ENCODE assay signal across 31 mouse cellular contexts in the genomic region with DNA sequence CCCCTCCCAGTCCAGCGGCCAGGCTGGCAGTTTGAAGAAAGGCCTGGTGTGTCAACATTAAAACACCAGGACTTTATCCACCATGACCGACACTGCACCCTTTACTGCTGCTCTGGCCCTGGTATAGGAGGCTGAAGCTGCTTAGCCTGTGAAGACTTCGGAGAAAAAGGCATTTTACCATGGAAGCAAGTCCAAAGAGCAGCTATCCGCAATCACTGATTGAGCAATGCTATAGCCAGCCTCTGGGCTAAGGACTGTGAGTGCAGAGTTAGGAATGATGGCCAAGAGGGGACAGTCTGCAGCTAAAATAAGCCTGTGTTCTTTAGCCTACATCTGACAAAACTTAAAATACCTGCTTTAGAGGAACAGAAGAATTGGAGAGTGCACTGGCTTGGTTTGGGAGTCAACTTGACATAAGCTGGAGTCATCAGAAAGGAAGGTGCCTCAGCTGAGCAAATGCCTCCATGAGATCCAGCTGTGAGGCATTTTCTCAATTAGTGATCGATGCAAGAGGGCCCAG. TPM values are rescaled to one million over a fixed set of nuclear protein-coding genes. Genes with fewer than 3 reads are reported as not detected.
DNase-seq lines count a peak whose midpoint lies in the region; ATAC-seq and TF ChIP-seq lines count a peak whose summit lies in the region.
"Not testable (repeated sequence)": the region's sequence is repeated elsewhere in the genome, so short reads cannot be mapped to it uniquely, and the experiment has no call there.
"Had no signal": no experiment of that assay in that cellular context is flagged by ENCODE, and none has a peak within 500 bp of the region (broad histone marks: within the 10 kb centered on the region; RNA-seq: fewer than 3 reads in every experiment).

No protein-coding gene starts in this region.

- not testable (repeated sequence) for H3K36me3 ChIP-seq in heart, adult 2 months (ENCODE audit: control insufficient read depth, insufficient read depth, low read length); heart, embryonic 13.5 days; intestine, embryonic 15.5 days; liver, adult 2 months (ENCODE audit: control insufficient read depth, insufficient read depth, low read length); liver, embryonic 16.5 days (ENCODE audit: control insufficient read depth, insufficient read depth)

- H3K9ac ChIP-seq in heart, adult 2 months (ENCODE audit: low read depth, low read length) = peak overlapping the region; percentile 51
- H3K9ac ChIP-seq in heart, embryonic 13.5 days = peak overlapping the region; percentile 62
- H3K9ac ChIP-seq in intestine, embryonic 15.5 days; liver, adult 2 months (ENCODE audit: low read depth, low read length); liver, embryonic 16.5 days (ENCODE audit: low read depth, low read length): not testable (repeated sequence)

- ATAC-seq in heart, embryonic 13.5 days (ENCODE audit: extremely low read depth, insufficient number of reproducible peaks, low FRiP score, low TSS enrichment) = not testable (repeated sequence)
- ATAC-seq in intestine, embryonic 15.5 days = peak; percentile 78
- ATAC-seq in liver, embryonic 16.5 days (ENCODE audit: low read depth) = peak; percentile 72

- intact Hi-C loops in heart, adult 2 months (cut with DNase I) = not testable (repeated sequence)

- TF ChIP-seq EP300 in heart, adult 2 months (IDR thresholded peaks at IDR 0.05; ENCODE audit: insufficient read depth, low read depth, low read length) = not testable (repeated sequence)

- not testable (repeated sequence) for H3K27me3 ChIP-seq in heart, adult 2 months (ENCODE audit: control insufficient read depth, insufficient read depth, low read length); heart, embryonic 13.5 days (replicated peaks); intestine, embryonic 15.5 days (replicated peaks); liver, adult 2 months (ENCODE audit: control insufficient read depth, insufficient read depth, low read length); liver, embryonic 16.5 days (ENCODE audit: control insufficient read depth, insufficient read depth, low read depth, low read length)

- H3K4me2 ChIP-seq in heart, embryonic 13.5 days = peak overlapping the region; percentile 59; the same call in 1 of the 2 replicates
- H3K4me2 ChIP-seq in intestine, embryonic 15.5 days (replicated peaks); liver, embryonic 16.5 days (ENCODE audit: low read depth, low read length): not testable (repeated sequence)

- not testable (repeated sequence) for TF ChIP-seq POLR2A in heart, adult 2 months (IDR thresholded peaks at IDR 0.05; ENCODE audit: insufficient read depth, low read depth, low read length); liver, adult 2 months (IDR thresholded peaks at IDR 0.05; ENCODE audit: extremely low read depth, insufficient read depth, low read length)

- peak overlapping the region; percentile 81 for H3K27ac ChIP-seq in heart, adult 2 months
- peak overlapping the region; percentile 88 for H3K27ac ChIP-seq in heart, embryonic 13.5 days (replicated peaks)
- not testable (repeated sequence) for H3K27ac ChIP-seq in intestine, embryonic 15.5 days; liver, adult 2 months (replicated peaks; ENCODE audit: insufficient read depth, low read depth, low read length); liver, embryonic 16.5 days (ENCODE audit: low read length)

- not testable (repeated sequence) for H3K79me2 ChIP-seq in heart, adult 2 months (replicated peaks; ENCODE audit: control insufficient read depth, insufficient read depth, low read length); liver, adult 2 months (ENCODE audit: control insufficient read depth, insufficient read depth, low read length)

- TF ChIP-seq CTCF in heart, adult 2 months (IDR thresholded peaks at IDR 0.05); liver, adult 2 months (IDR thresholded peaks at IDR 0.05; ENCODE audit: low read depth, low read length): not testable (repeated sequence)

- H3K4me1 ChIP-seq in heart, adult 2 months (ENCODE audit: control insufficient read depth, insufficient read depth, low read length); intestine, embryonic 15.5 days (replicated peaks); liver, adult 2 months (ENCODE audit: control insufficient read depth, insufficient read depth, low read length); liver, embryonic 16.5 days (ENCODE audit: control insufficient read depth, low read depth, low read length): not testable (repeated sequence)
- H3K4me1 ChIP-seq in heart, embryonic 13.5 days = peaks cover 41% of the 10 kb centered on the region

- H3K9me3 ChIP-seq in heart, embryonic 13.5 days; intestine, embryonic 15.5 days; liver, embryonic 16.5 days (replicated peaks; ENCODE audit: control insufficient read depth, low read length): not testable (repeated sequence)

- DNase-seq in adipocyte (ENCODE audit: low spot score) = peak; percentile 31
- DNase-seq in heart, adult 2 months = not testable (repeated sequence)
- DNase-seq in liver, adult 2 months (ENCODE audit: extremely low read depth, low read depth, low spot score) = peak; percentile 63
- peak; percentile 22 for DNase-seq in testis, postnatal 10 days (ENCODE audit: low spot score)

- not testable (repeated sequence) for H3K4me3 ChIP-seq in heart, adult 2 months; heart, embryonic 13.5 days; intestine, embryonic 15.5 days (replicated peaks); liver, adult 2 months (ENCODE audit: insufficient read depth, low read depth, low read length); liver, embryonic 16.5 days (ENCODE audit: low read depth, low read length)

- 53% methylated on average over 5 of the region's 5 CpGs for WGBS in heart, adult 2 months
- WGBS in heart, embryonic 13.5 days = 36% methylated on average over 5 of the region's 5 CpGs
- WGBS in intestine, embryonic 15.5 days = 52% methylated on average over 5 of the region's 5 CpGs
- 15% methylated on average over 5 of the region's 5 CpGs for WGBS in liver, adult 2 months
- WGBS in liver, embryonic 16.5 days (ENCODE audit: insufficient replicate concordance) = 50% methylated on average over 5 of the region's 5 CpGs

RNA-seq across cellular contexts. Expression of gene Zfp697, which starts 25.1 kb away (rescaled TPM):
- total RNA-seq in heart, adult 2 months (2021) = 1 to 10 TPM; 5.9 to 8.1 TPM
- 6.3 and 9.0 TPM in 2 replicates for polyA plus RNA-seq in heart, adult 2 months (2012; rRNA removed)
- 7.3 and 8.3 TPM in 2 replicates for polyA plus RNA-seq in heart, embryonic 13.5 days (2015; fragmentation: Nextera tagmentation; extraction: Ambion mirVana)
- polyA plus RNA-seq in intestine, embryonic 15.5 days (2015; fragmentation: Nextera tagmentation; extraction: Ambion mirVana) = 7.1 and 7.2 TPM in 2 replicates
- total RNA-seq in liver, adult 2 months (2014; rRNA removed) = 1.0 and 1.2 TPM in 2 replicates
- 0.73 and 1.3 TPM in 2 replicates for polyA plus RNA-seq in liver, adult 2 months (2012; rRNA removed)
- 2.0 and 2.1 TPM in 2 replicates for polyA plus RNA-seq in liver, embryonic 16.5 days (2015; fragmentation: Nextera tagmentation; extraction: Ambion mirVana)
- polyA plus RNA-seq: CD4-positive, CD25-positive, alpha-beta regulatory T cell, adult 4 months; erythroblast, embryonic 14.5 days; inflammation-experienced regulatory T-cells, adult 6 months had no signal

RNA-seq across cellular contexts. Expression of gene Gm4450, which starts 49.6 kb away (rescaled TPM):
- not detected for total RNA-seq in heart, adult 2 months (2021)
- not detected in 2 replicates for polyA plus RNA-seq in heart, adult 2 months (2012; rRNA removed)
- not detected in 2 replicates for polyA plus RNA-seq in heart, embryonic 13.5 days (2015; fragmentation: Nextera tagmentation; extraction: Ambion mirVana)
- not detected in 2 replicates for polyA plus RNA-seq in intestine, embryonic 15.5 days (2015; fragmentation: Nextera tagmentation; extraction: Ambion mirVana)
- not detected in 2 replicates for total RNA-seq in liver, adult 2 months (2014; rRNA removed)
- not detected in 2 replicates for polyA plus RNA-seq in liver, adult 2 months (2012; rRNA removed)
- not detected in 2 replicates for polyA plus RNA-seq in liver, embryonic 16.5 days (2015; fragmentation: Nextera tagmentation; extraction: Ambion mirVana)
- total RNA-seq: adrenal gland, adult 2 months; adrenal gland, postnatal 36 days; gastrocnemius, postnatal 10 days; heart, postnatal 14 days; left cerebral cortex, postnatal 10 days; megakaryocyte progenitor cell, adult 5-6 weeks had no signal
- polyA plus RNA-seq: adrenal gland, adult 2 months; brain, embryonic 14.5 days; CD4-positive, CD25-positive, alpha-beta regulatory T cell, adult 4 months; cerebellum, adult 2 months; cortical plate, adult 2 months; embryonic facial prominence, embryonic 14.5 days; erythroblast, embryonic 14.5 days; forebrain, embryonic 11.5 days; forebrain, embryonic 16.5 days; gonadal fat pad, adult 2 months; hindbrain, embryonic 10.5 days; hindbrain, embryonic 15.5 days; inflammation-experienced regulatory T-cells, adult 6 months; limb, embryonic 10.5 days; limb, embryonic 15.5 days; lung, embryonic 14.5 days; midbrain, embryonic 10.5 days; neural tube, embryonic 15.5 days; small intestine, adult 2 months had no signal
